Mouse (Mus musculus): ENCODE measurements around the gene Slc16a3.

DNA sequence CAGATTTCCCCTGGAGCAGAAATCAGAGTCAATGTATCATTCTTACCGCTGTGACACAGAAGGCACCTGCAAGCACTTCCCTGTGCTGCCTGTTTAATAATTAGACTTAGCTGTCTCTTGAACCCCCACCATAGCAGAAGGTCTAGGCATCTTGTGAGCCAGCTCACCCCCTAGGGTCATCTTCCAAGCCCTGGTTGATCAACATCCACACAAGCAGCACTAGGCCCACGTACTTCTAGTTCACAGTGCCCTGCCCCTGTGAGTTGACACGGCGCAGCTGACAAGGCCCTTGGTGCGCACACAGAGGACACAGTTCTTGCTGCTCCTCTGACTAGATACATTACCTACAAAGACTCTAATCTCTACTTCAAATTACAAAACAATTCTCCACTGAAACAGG is 21.5 kb downstream of the Slc16a3 start:
- no peak for TF ChIP-seq POLR2AphosphoS2 (IDR thresholded peaks at IDR 0.05; ENCODE audit: insufficient read length, low read depth)
- TF ChIP-seq TCF12 (IDR thresholded peaks at IDR 0.05; ENCODE audit: insufficient read depth, poor library complexity, severe bottlenecking): no peak
- TF ChIP-seq MYOD1 (IDR thresholded peaks at IDR 0.05; ENCODE audit: control insufficient read depth in 1 of 3, insufficient read length in 2 of 3, low read depth in 2 of 3): no peak
- TF ChIP-seq REST (IDR thresholded peaks at IDR 0.05; ENCODE audit: insufficient read depth, insufficient read length): no peak
- TF ChIP-seq POLR2A (IDR thresholded peaks at IDR 0.05; ENCODE audit: insufficient read length, low read depth): no peak
- no peak for TF ChIP-seq MYOG (IDR thresholded peaks at IDR 0.05; ENCODE audit: control insufficient read depth in 1 of 3, insufficient read depth in 1 of 3, insufficient read length in 2 of 3, low read depth in 2 of 3)
- TF ChIP-seq CEBPB (IDR thresholded peaks at IDR 0.05; ENCODE audit: insufficient read depth, poor library complexity, severe bottlenecking): no peak
- no peak for TF ChIP-seq E2F4 (IDR thresholded peaks at IDR 0.05; ENCODE audit: insufficient read depth)
- no peak for TF ChIP-seq USF1 (IDR thresholded peaks at IDR 0.05; ENCODE audit: low read depth)
